Mouse (Mus musculus) MEL (cell line): ENCODE results near the gene Rassf2. TPM values are rescaled to one million over a fixed set of nuclear protein-coding genes. Genes with fewer than 3 reads are reported as not detected.

Source experiments
- DNase-seq: peaks from one replicate; pipeline ENCODE4 v3.0.0; 2011; ENCODE audit warnings: low read depth, low spot score
- H3K27ac ChIP-seq: 2 replicates; pipeline ENCODE4 v1.5.1; 2012; ENCODE audit warnings: low read depth, mild to moderate bottlenecking, control low read depth, low read length, moderate library complexity; ENCODE audit not compliant: control insufficient read depth
- H3K27me3 ChIP-seq, 2 experiments: fragments of 150-350 bp in 1 of 2; sonication (generic) in 1 of 2; 2 replicates each; pipeline ENCODE4 v1.6.1; 2012; ENCODE audit warnings: low read length in 2 of 2, mild to moderate bottlenecking in 2 of 2, improper control_type of control experiment in 1 of 2, moderate library complexity in 1 of 2; ENCODE audit not compliant: insufficient read depth in 2 of 2, control insufficient read depth in 1 of 2
- H3K36me3 ChIP-seq, 2 experiments: 2 replicates each; pipeline ENCODE4 v1.6.1; 2012 to 2014; ENCODE audit warnings: low read length in 2 of 2, improper control_type of control experiment in 1 of 2, inconsistent platforms in 1 of 2, mild to moderate bottlenecking in 1 of 2; ENCODE audit not compliant: insufficient read depth in 2 of 2, control insufficient read depth in 1 of 2
- H3K4me1 ChIP-seq, 2 experiments: fragments of 150-350 bp in 1 of 2; sonication (generic) in 1 of 2; 2 replicates each; pipeline ENCODE4 v1.6.1; 2012; ENCODE audit warnings: low read length in 2 of 2, improper control_type of control experiment in 1 of 2, mild to moderate bottlenecking in 1 of 2; ENCODE audit not compliant: insufficient read depth in 2 of 2, control insufficient read depth in 1 of 2
- H3K4me3 ChIP-seq, 2 experiments: fragments of 150-350 bp in 1 of 2; sonication (generic) in 1 of 2; 2 replicates each; pipeline ENCODE4 v1.5.1; 2012; ENCODE audit warnings: low read depth in 2 of 2, low read length in 2 of 2, mild to moderate bottlenecking in 2 of 2, moderate library complexity in 2 of 2, control low read depth in 1 of 2, improper control_type of control experiment in 1 of 2; ENCODE audit not compliant: control insufficient read depth in 1 of 2, insufficient read depth in 1 of 2
- H3K79me2 ChIP-seq: 2 replicates; pipeline ENCODE4 v1.6.1; 2012; ENCODE audit warnings: mild to moderate bottlenecking, low read length, moderate library complexity; ENCODE audit not compliant: control insufficient read depth, poor library complexity, insufficient read depth
- H3K9ac ChIP-seq: 2 replicates; pipeline ENCODE4 v1.6.1; 2012; ENCODE audit warnings: low read depth, mild to moderate bottlenecking, control low read depth, low read length, moderate library complexity; ENCODE audit not compliant: control insufficient read depth, poor library complexity, severe bottlenecking
- H3K9me3 ChIP-seq: fragments of 150-350 bp; sonication (generic); replicated peaks from 2 replicates; pipeline ENCODE4 v1.6.1; 2012; ENCODE audit warnings: mild to moderate bottlenecking, low read length, improper control_type of control experiment, moderate library complexity; ENCODE audit not compliant: insufficient read depth
- ELF1 ChIP-seq: IDR thresholded peaks from 2 replicates; pipeline ENCODE4 v1.6.1; 2014; ENCODE audit warnings: low read depth, mild to moderate bottlenecking, inconsistent platforms, low read length, improper control_type of control experiment, moderate library complexity
- GATA1 ChIP-seq: IDR thresholded peaks from 2 replicates; pipeline ENCODE4 v1.6.1; 2011; ENCODE audit warnings: low read depth, low read length, improper control_type of control experiment
- HCFC1 ChIP-seq: IDR thresholded peaks from 2 replicates; pipeline ENCODE4 v1.6.1; 2012; ENCODE audit warnings: low read depth, mild to moderate bottlenecking, inconsistent platforms, low read length, improper control_type of control experiment, moderate library complexity
- MAFK ChIP-seq: IDR thresholded peaks from 2 replicates; pipeline ENCODE4 v1.6.1; 2011; ENCODE audit warnings: low read depth, mild to moderate bottlenecking, low read length, improper control_type of control experiment, borderline replicate concordance
- MAX ChIP-seq: IDR thresholded peaks from 2 replicates; pipeline ENCODE4 v1.6.1; 2011; ENCODE audit warnings: low read length, improper control_type of control experiment
- NELFE ChIP-seq: IDR thresholded peaks from 2 replicates; pipeline ENCODE4 v1.6.1; 2011; ENCODE audit warnings: low read depth, low read length, improper control_type of control experiment
- POLR2A ChIP-seq, 2 experiments: IDR thresholded peaks; 2 replicates each; pipeline ENCODE4 v1.6.1; 2011 to 2012; ENCODE audit warnings: low read length in 2 of 2, mild to moderate bottlenecking in 2 of 2, control low read depth in 1 of 2, improper control_type of control experiment in 1 of 2, low read depth in 1 of 2, moderate library complexity in 1 of 2; ENCODE audit not compliant: control insufficient read depth in 1 of 2, insufficient read depth in 1 of 2, poor library complexity in 1 of 2
- POLR2AphosphoS2 ChIP-seq: IDR thresholded peaks from 2 replicates; pipeline ENCODE4 v1.6.1; 2011; ENCODE audit warnings: low read length, improper control_type of control experiment
- RCOR1 ChIP-seq: IDR thresholded peaks from 2 replicates; pipeline ENCODE4 v1.6.1; 2012; ENCODE audit warnings: low read depth, mild to moderate bottlenecking, inconsistent platforms, low read length, improper control_type of control experiment
- SIN3A ChIP-seq: IDR thresholded peaks from 2 replicates; pipeline ENCODE4 v1.6.1; 2012; ENCODE audit warnings: low read length, improper control_type of control experiment, inconsistent platforms
- TBP ChIP-seq: IDR thresholded peaks from 2 replicates; pipeline ENCODE4 v1.8.0; 2011; ENCODE audit warnings: low read depth, low read length, improper control_type of control experiment
- TCF12 ChIP-seq: IDR thresholded peaks from 2 replicates; pipeline ENCODE4 v1.6.1; 2014; ENCODE audit warnings: low read depth, mild to moderate bottlenecking, inconsistent platforms, low read length, improper control_type of control experiment, moderate library complexity
- ZC3H11A ChIP-seq: IDR thresholded peaks from 2 replicates; pipeline ENCODE4 v1.6.1; 2012; ENCODE audit warnings: low read depth, mild to moderate bottlenecking, inconsistent platforms, low read length, improper control_type of control experiment
- ZKSCAN1 ChIP-seq: IDR thresholded peaks from 2 replicates; pipeline ENCODE4 v1.6.1; 2012; ENCODE audit warnings: low read depth, mild to moderate bottlenecking, inconsistent platforms, low read length, improper control_type of control experiment, moderate library complexity
- polyA plus RNA-seq, 2 experiments: library from polyadenylated mRNA; stranded (reverse) in 1 of 2; unstranded in 1 of 2; fragments of >175 nt in 1 of 2; fragments of >200 nt in 1 of 2; gene quantifications; 2 replicates each; pipeline versions ENCODE4 v1.2.1 to v1.2.4; 2012; ENCODE audit warnings: low replicate concordance in 2 of 2, low read depth in 1 of 2; ENCODE audit not compliant: insufficient read length in 2 of 2, insufficient read depth in 1 of 2, missing spikeins in 1 of 2
- total RNA-seq: library from RNA; depleted of rRNA; stranded (reverse); fragments of 300-350 nt; gene quantifications from 2 replicates; pipeline ENCODE4 v1.2.3, GENCODE M21; 2012

Rassf2 gene
- total and polyA plus RNA-seq, 3 experiments = 0.69 to 4.1 TPM; not detected in 1

- Histone ChIP-seq H3K4me1 (peaks cover 9 to 26% of the 10 kb centered on the region in 2 experiments), H3K27ac (peak overlapping the region; percentile 89; the same call in 1 of the 2 replicates), H3K4me3 (no peak overlapping the region), H3K36me3 (peaks cover 0 to 15% of the 10 kb centered on the region in 2 experiments; a peak in 2 of 4 replicates), H3K27me3 (no peaks in the 10 kb centered on the region), H3K79me2 (no peaks in the 10 kb centered on the region), H3K9me3 (no peaks in the 10 kb centered on the region), H3K9ac (no peak overlapping the region)
- TF ChIP-seq ZKSCAN1 (no peak), ZC3H11A (no peak), POLR2AphosphoS2 (no peak), GATA1 (no peak), RCOR1 (no peak), MAFK (no peak)
- DNase-seq = no peak
Observed at GRCm38 (mm10) chr2:132036326-132036725, 6.3 kb upstream of the Rassf2 start.

- peaks cover 9 to 24% of the 10 kb centered on the region in 2 experiments for H3K4me1 ChIP-seq
- TF ChIP-seq ELF1 (peak; percentile 68), TCF12 (no peak), SIN3A (0 out of 2 replicates have a peak, but pooled peaks have one; percentile 53), MAX (no peak), HCFC1 (peak; percentile 49; the same call in 1 of the 2 replicates), POLR2A (IDR thresholded peaks at IDR 0.05; ENCODE audit: control insufficient read depth in 1 of 2, insufficient read depth in 1 of 2, low read depth in 1 of 2, low read length in 2 of 2, poor library complexity in 1 of 2) (peak in 1 of 2 experiments; percentile 56; a peak in 2 of 4 replicates), TBP (peak; percentile 66), NELFE (peak; percentile 13; the same call in 1 of the 2 replicates), GATA1 (no peak)
- TF ChIP-seq, all 39 proteins: peak for 6
- peak; percentile 86 for DNase-seq
- Histone ChIP-seq H3K79me2 (no peaks in the 10 kb centered on the region), H3K27ac (peak overlapping the region; percentile 89), H3K27me3 (no peaks in the 10 kb centered on the region), H3K9ac (peak overlapping the region; percentile 58), H3K9me3 (no peaks in the 10 kb centered on the region), H3K4me3 (peak overlapping the region in 1 of 2 experiments; percentile 19; a peak in 3 of 4 replicates), H3K36me3 (peaks cover 0 to 12% of the 10 kb centered on the region in 2 experiments; a peak in 2 of 4 replicates)
Observed at GRCm38 (mm10) chr2:132035470-132035835, 5.4 kb upstream of the Rassf2 start.
